8 mouse cellular contexts compared by ENCODE assay signal in genomic region chr3:121814413-121814864, GRCm38 (mm10). TPM values are rescaled to one million over a fixed set of nuclear protein-coding genes. Genes with fewer than 3 reads are reported as not detected.
A peak's percentile ranks its signal among the peaks of the same experiment; 100 is the strongest.
DNase-seq lines count a peak whose midpoint lies in the region; ATAC-seq and TF ChIP-seq lines count a peak whose summit lies in the region.

No protein-coding gene starts in this region.

- H3K4me2 ChIP-seq in hindbrain, embryonic 11.5 days (replicated peaks; ENCODE audit: low read depth, low read length): peak overlapping the region; percentile 55
- H3K4me2 ChIP-seq in liver, embryonic 11.5 days: peak overlapping the region; percentile 84

- peak; percentile 25 for DNase-seq in gastrocnemius, adult 18-20 months (ENCODE audit: low spot score)
- DNase-seq in gastrocnemius, postnatal 14 days: no peak
- DNase-seq in hindbrain, embryonic 11.5 days (ENCODE audit: low spot score): no peak
- no peak for DNase-seq in liver, embryonic 11.5 days (ENCODE audit: low spot score)
- DNase-seq in spleen, postnatal 10 days (ENCODE audit: low spot score in 2 of 2): no peak
- no peak for DNase-seq in cerebellum, adult 11 months

- H3K4me1 ChIP-seq in brown adipose tissue, adult 24 weeks (ENCODE audit: control insufficient read depth, insufficient read depth, insufficient read length, low read length): peaks cover 7% of the 10 kb centered on the region
- H3K4me1 ChIP-seq in hindbrain, embryonic 11.5 days (replicated peaks; ENCODE audit: control insufficient read depth, insufficient read depth, low read length): 0 out of 2 replicates have a peak, but pooled peaks cover 2% of the 10 kb centered on the region
- H3K4me1 ChIP-seq in liver, embryonic 11.5 days (replicated peaks; ENCODE audit: control insufficient read depth, insufficient read depth, low read length): peaks cover 12% of the 10 kb centered on the region
- peaks cover 6% of the 10 kb centered on the region; the same call in 1 of the 2 replicates for H3K4me1 ChIP-seq in olfactory bulb, adult 2 months (ENCODE audit: control insufficient read depth, insufficient read depth, low read length)

- H3K27me3 ChIP-seq in hindbrain, embryonic 11.5 days (ENCODE audit: control insufficient read depth, insufficient read depth, low read length): no peaks in the 10 kb centered on the region
- no peaks in the 10 kb centered on the region for H3K27me3 ChIP-seq in liver, embryonic 11.5 days (replicated peaks; ENCODE audit: control insufficient read depth, insufficient read depth, low read length)

- peak overlapping the region; percentile 93 for H3K4me3 ChIP-seq in brown adipose tissue, adult 24 weeks (ENCODE audit: insufficient read depth, low read depth, low read length)
- H3K4me3 ChIP-seq in hindbrain, embryonic 11.5 days (ENCODE audit: low read depth, low read length): peak overlapping the region; percentile 83
- H3K4me3 ChIP-seq in liver, embryonic 11.5 days (ENCODE audit: low read depth, low read length): peak overlapping the region; percentile 81
- H3K4me3 ChIP-seq in olfactory bulb, adult 2 months (ENCODE audit: insufficient read depth, low read depth, low read length): peak overlapping the region; percentile 90

- under 1% methylated on average over 27 of the region's 28 CpGs for WGBS in hindbrain, embryonic 11.5 days
- under 1% methylated on average over 27 of the region's 28 CpGs for WGBS in liver, embryonic 11.5 days
- under 1% methylated on average over 27 of the region's 28 CpGs for WGBS in olfactory bulb, adult 2 months

- H3K9me3 ChIP-seq in hindbrain, embryonic 11.5 days (ENCODE audit: control insufficient read depth, low read length): no peaks in the 10 kb centered on the region
- no peaks in the 10 kb centered on the region for H3K9me3 ChIP-seq in liver, embryonic 11.5 days (ENCODE audit: control insufficient read depth, low read length)

- H3K36me3 ChIP-seq in hindbrain, embryonic 11.5 days (ENCODE audit: control insufficient read depth, insufficient read depth, low read length): no peaks in the 10 kb centered on the region
- H3K36me3 ChIP-seq in liver, embryonic 11.5 days (ENCODE audit: control insufficient read depth, insufficient read depth, low read length): no peaks in the 10 kb centered on the region

- TF ChIP-seq CTCF in olfactory bulb, adult 2 months (IDR thresholded peaks at IDR 0.05; ENCODE audit: insufficient read depth, low read depth, low read length): no peak

- peak overlapping the region; percentile 94 for H3K27ac ChIP-seq in brown adipose tissue, adult 24 weeks (replicated peaks; ENCODE audit: low read depth, low read length)
- peak overlapping the region; percentile 96 for H3K27ac ChIP-seq in hindbrain, embryonic 11.5 days (ENCODE audit: low read depth, low read length)
- H3K27ac ChIP-seq in liver, embryonic 11.5 days (ENCODE audit: low read depth, low read length): peak overlapping the region; percentile 94
- peak overlapping the region; percentile 93 for H3K27ac ChIP-seq in olfactory bulb, adult 2 months (ENCODE audit: insufficient read depth, low read depth, low read length)

- H3K9ac ChIP-seq in hindbrain, embryonic 11.5 days (ENCODE audit: low read depth, low read length): peak overlapping the region; percentile 91
- H3K9ac ChIP-seq in liver, embryonic 11.5 days (ENCODE audit: low read depth, low read length): peak overlapping the region; percentile 88

- TF ChIP-seq POLR2A in olfactory bulb, adult 2 months (IDR thresholded peaks at IDR 0.05; ENCODE audit: insufficient read depth, low read depth, low read length): no peak

- intact Hi-C loops in gastrocnemius, postnatal 14 days (cut with DNase I; ENCODE audit: low total_unique reads): no loop called here

- ATAC-seq in hindbrain, embryonic 11.5 days (ENCODE audit: low FRiP score): no peak; the same call in 1 of the 2 replicates
- ATAC-seq in liver, embryonic 11.5 days (replicated peaks; ENCODE audit: low FRiP score): no peak; the same call in 1 of the 2 replicates

RNA-seq across cellular contexts. Expression of gene Abcd3, which starts 0.7 kb away (rescaled TPM):
- total RNA-seq in gastrocnemius, adult 18-20 months (2021): 10 to 100 TPM; 36.0 to 41.7 TPM
- 10 to 100 TPM; 31.1 to 37.0 TPM for total RNA-seq in gastrocnemius, postnatal 14 days (2021)
- 166 and 209 TPM in 2 replicates for polyA plus RNA-seq in brown adipose tissue, adult 24 weeks (2012; ENCODE audit: insufficient read depth, insufficient read length, missing spikeins)
- polyA plus RNA-seq in hindbrain, embryonic 11.5 days (2014; fragmentation: Nextera tagmentation; extraction: Ambion mirVana): 59.2 and 62.6 TPM in 2 replicates
- 41.5 and 49.1 TPM in 2 replicates for polyA plus RNA-seq in liver, embryonic 11.5 days (2014; fragmentation: Nextera tagmentation; extraction: Ambion mirVana)
- 174 TPM in 1 of 2 replicates, not detected in the other for polyA plus RNA-seq in olfactory bulb, adult 2 months (2012; ENCODE audit: insufficient read depth, insufficient read length, low replicate concordance, missing spikeins)
